Mouse (Mus musculus): ENCODE measurements around the gene Sec22c. TPM values are rescaled to one million over a fixed set of nuclear protein-coding genes. Genes with fewer than 3 reads are reported as not detected.

The Sec22c gene
- polyA plus RNA-seq, 1 experiment from 2014 or later: 5.1 TPM

GRCm38 (mm10) chr9:121709898-121710583 lies 4.8 kb upstream of the Sec22c start, which contains the start of gene Ss18l2:
Ss18l2 (plus strand) TSS chr9:121710329.
- H3K27ac ChIP-seq: peak within 1 kb of the TSS; percentile 94
- 4% methylated on average over 37 of the region's 37 CpGs for WGBS (ENCODE audit: insufficient replicate concordance)
- ATAC-seq: peak; percentile 94

GRCm38 (mm10) chr9:121708506-121709486 lies 3.5 kb upstream of the Sec22c start:
- H3K9me3 ChIP-seq (replicated peaks): no peaks in the 10 kb centered on the region
- WGBS (ENCODE audit: insufficient replicate concordance): 50% methylated on average over 7 of the region's 7 CpGs
- H3K4me2 ChIP-seq: no peak overlapping the region
- no peak for ATAC-seq
- H3K27ac ChIP-seq: no peak overlapping the region; the same call in 1 of the 2 replicates
- no peak overlapping the region; the same call in 1 of the 2 replicates for H3K9ac ChIP-seq
- H3K4me1 ChIP-seq: peaks cover 76% of the 10 kb centered on the region
- no peak overlapping the region for H3K4me3 ChIP-seq
- H3K27me3 ChIP-seq (replicated peaks): no peaks in the 10 kb centered on the region
- peaks cover 21% of the 10 kb centered on the region for H3K36me3 ChIP-seq

More at GRCm38 (mm10) chr9:121709898-121710583, 4.8 kb upstream of the Sec22c start, which contains the start of gene Ss18l2:
- Histone ChIP-seq H3K4me1 (peaks cover 66% of the 10 kb centered on the region), H3K9me3 (replicated peaks) (no peaks in the 10 kb centered on the region), H3K27me3 (replicated peaks) (no peaks in the 10 kb centered on the region), H3K4me3 (peak within 1 kb of the TSS; percentile 93), H3K9ac (peak within 1 kb of the TSS; percentile 89), H3K4me2 (peak within 1 kb of the TSS; percentile 84), H3K36me3 (peaks cover 24% of the 10 kb centered on the region)

GRCm38 (mm10) chr9:121707801-121708200 lies 2.5 kb upstream of the Sec22c start:
- no peak overlapping the region for H3K4me2 ChIP-seq

GRCm38 (mm10) chr9:121706029-121706675 lies 862 bp upstream of the Sec22c start:
- no peaks in the 10 kb centered on the region for H3K36me3 ChIP-seq
- WGBS (ENCODE audit: insufficient replicate concordance): 67% methylated on average over 6 of the region's 6 CpGs
- no peaks in the 10 kb centered on the region for H3K27me3 ChIP-seq (replicated peaks)
- no peaks in the 10 kb centered on the region for H3K9me3 ChIP-seq (replicated peaks)
- H3K9ac ChIP-seq: peak overlapping the region; percentile 76
- peak overlapping the region; percentile 88 for H3K4me2 ChIP-seq
- peak overlapping the region; percentile 70; the same call in 1 of the 2 replicates for H3K4me3 ChIP-seq
- H3K27ac ChIP-seq: peak overlapping the region; percentile 96
- ATAC-seq: no peak
- H3K4me1 ChIP-seq: peaks cover 71% of the 10 kb centered on the region

More at GRCm38 (mm10) chr9:121707801-121708200, 2.5 kb upstream of the Sec22c start:
- 49% methylated on average over 6 of the region's 6 CpGs for WGBS (ENCODE audit: insufficient replicate concordance)
- H3K4me3 ChIP-seq: no peak overlapping the region
- no peaks in the 10 kb centered on the region for H3K9me3 ChIP-seq (replicated peaks)
- H3K36me3 ChIP-seq: peaks cover 11% of the 10 kb centered on the region
- ATAC-seq: no peak
- H3K9ac ChIP-seq: no peak overlapping the region
- H3K27ac ChIP-seq: no peak overlapping the region
- H3K4me1 ChIP-seq: peaks cover 82% of the 10 kb centered on the region
- no peaks in the 10 kb centered on the region for H3K27me3 ChIP-seq (replicated peaks)

- H3K4me2 ChIP-seq: peak overlapping the region; percentile 88
- no peaks in the 10 kb centered on the region for H3K27me3 ChIP-seq (replicated peaks)
- no peaks in the 10 kb centered on the region for H3K36me3 ChIP-seq
- H3K27ac ChIP-seq: peak overlapping the region; percentile 96
- H3K9ac ChIP-seq: peak overlapping the region; percentile 76
- no peaks in the 10 kb centered on the region for H3K9me3 ChIP-seq (replicated peaks)
- no peak for ATAC-seq
- 37% methylated on average over 11 of the region's 11 CpGs for WGBS (ENCODE audit: insufficient replicate concordance)
- peaks cover 58% of the 10 kb centered on the region for H3K4me1 ChIP-seq
- H3K4me3 ChIP-seq: peak overlapping the region; percentile 70
These were observed 1.0 kb downstream of the Sec22c start for GRCm38 (mm10) chr9:121704261-121704645.

GRCm38 (mm10) chr9:121697150-121698049 lies 7.9 kb downstream of the Sec22c start:
- Histone ChIP-seq H3K36me3 (peaks cover 5% of the 10 kb centered on the region; the same call in 1 of the 2 replicates), H3K27ac (no peak overlapping the region), H3K9ac (no peak overlapping the region), H3K4me1 (no peaks in the 10 kb centered on the region), H3K27me3 (replicated peaks) (no peaks in the 10 kb centered on the region), H3K9me3 (replicated peaks) (peaks cover 7% of the 10 kb centered on the region), H3K4me3 (no peak overlapping the region), H3K4me2 (no peak overlapping the region)
- WGBS (ENCODE audit: insufficient replicate concordance): 96% methylated on average over 1 of the region's 1 CpGs
- peak; percentile 40; the same call in 1 of the 2 replicates for ATAC-seq

GRCm38 (mm10) chr9:121696626-121697025 lies 8.7 kb downstream of the Sec22c start:
- no peak overlapping the region for H3K4me3 ChIP-seq
- H3K27ac ChIP-seq: no peak overlapping the region
- no peak for ATAC-seq
- peaks cover 7% of the 10 kb centered on the region; the same call in 1 of the 2 replicates for H3K36me3 ChIP-seq
- H3K9me3 ChIP-seq (replicated peaks): peaks cover 7% of the 10 kb centered on the region
- no peak overlapping the region for H3K4me2 ChIP-seq
- no peak overlapping the region for H3K9ac ChIP-seq
- WGBS (ENCODE audit: insufficient replicate concordance): 92% methylated on average over 9 of the region's 9 CpGs
- H3K4me1 ChIP-seq: no peaks in the 10 kb centered on the region
- no peaks in the 10 kb centered on the region for H3K27me3 ChIP-seq (replicated peaks)

- H3K27ac ChIP-seq: no peak overlapping the region
- peaks cover 7% of the 10 kb centered on the region for H3K9me3 ChIP-seq (replicated peaks)
- H3K36me3 ChIP-seq: peaks cover 10% of the 10 kb centered on the region; the same call in 1 of the 2 replicates
- no peak overlapping the region for H3K4me3 ChIP-seq
- no peak overlapping the region for H3K4me2 ChIP-seq
- ATAC-seq: no peak
- no peak overlapping the region for H3K9ac ChIP-seq
- H3K27me3 ChIP-seq (replicated peaks): no peaks in the 10 kb centered on the region
- no peaks in the 10 kb centered on the region for H3K4me1 ChIP-seq
- 67% methylated on average over 12 of the region's 12 CpGs for WGBS (ENCODE audit: insufficient replicate concordance)
These were observed 10.6 kb downstream of the Sec22c start for GRCm38 (mm10) chr9:121694736-121695135.

GRCm38 (mm10) chr9:121690734-121691133 lies 14.6 kb downstream of the Sec22c start:
- Histone ChIP-seq H3K27me3 (replicated peaks) (no peaks in the 10 kb centered on the region), H3K4me2 (no peak overlapping the region)
- 73% methylated on average over 7 of the region's 7 CpGs for WGBS (ENCODE audit: insufficient replicate concordance)

GRCm38 (mm10) chr9:121690200-121690651 lies 15.1 kb downstream of the Sec22c start:
- no peak for ATAC-seq
- no peak overlapping the region for H3K4me2 ChIP-seq
- peaks cover 22% of the 10 kb centered on the region for H3K36me3 ChIP-seq
- no peak overlapping the region for H3K9ac ChIP-seq
- 85% methylated on average over 15 of the region's 15 CpGs for WGBS (ENCODE audit: insufficient replicate concordance)
- no peaks in the 10 kb centered on the region for H3K27me3 ChIP-seq (replicated peaks)
- H3K9me3 ChIP-seq (replicated peaks): no peaks in the 10 kb centered on the region
- H3K4me1 ChIP-seq: no peaks in the 10 kb centered on the region
- H3K27ac ChIP-seq: no peak overlapping the region
- no peak overlapping the region for H3K4me3 ChIP-seq

More at GRCm38 (mm10) chr9:121690734-121691133, 14.6 kb downstream of the Sec22c start:
- no peak overlapping the region for H3K27ac ChIP-seq
- H3K4me1 ChIP-seq: no peaks in the 10 kb centered on the region
- no peak overlapping the region for H3K9ac ChIP-seq
- ATAC-seq: no peak
- H3K9me3 ChIP-seq (replicated peaks): no peaks in the 10 kb centered on the region
- H3K36me3 ChIP-seq: peaks cover 17% of the 10 kb centered on the region; the same call in 1 of the 2 replicates
- H3K4me3 ChIP-seq: no peak overlapping the region
